Mouse (Mus musculus) spleen, adult 2 months (tissue): ENCODE measurements around the gene Nkx1-2. TPM values are rescaled to one million over a fixed set of nuclear protein-coding genes. Genes with fewer than 3 reads are reported as not detected.

Source experiments
- DNase-seq, 2 experiments: peaks; one replicate each; pipeline versions ENCODE4 v3.0.0 to v3.0.0-alpha.2; 2012 to 2021; ENCODE audit warnings: low spot score in 2 of 2, low read depth in 1 of 2
- H3K27ac ChIP-seq: fragments of 200-500 bp; 2 replicates; pipeline ENCODE4 v1.5.1; 2012; ENCODE audit warnings: low read length, inconsistent platforms; ENCODE audit not compliant: insufficient read depth
- H3K27me3 ChIP-seq: fragments of 200-500 bp; 2 replicates; pipeline ENCODE4 v1.6.1; 2012; ENCODE audit warnings: mild to moderate bottlenecking, moderate library complexity, low read length, inconsistent platforms; ENCODE audit not compliant: control insufficient read depth, insufficient read depth
- H3K36me3 ChIP-seq: fragments of 200-500 bp; 2 replicates; pipeline ENCODE4 v1.6.1; 2012; ENCODE audit warnings: mild to moderate bottlenecking, low read length, inconsistent platforms; ENCODE audit not compliant: control insufficient read depth, insufficient read depth
- H3K4me1 ChIP-seq: fragments of 200-500 bp; 2 replicates; pipeline ENCODE4 v1.6.1; 2011; ENCODE audit warnings: inconsistent platforms; ENCODE audit not compliant: control insufficient read depth, insufficient read depth, insufficient read length
- H3K4me3 ChIP-seq: fragments of 200-500 bp; 2 replicates; pipeline ENCODE4 v1.5.1; 2011; ENCODE audit warnings: mild to moderate bottlenecking, inconsistent platforms; ENCODE audit not compliant: insufficient read depth, insufficient read length; ENCODE audit errors: extremely low read depth
- CTCF ChIP-seq: fragments of 200-500 bp; IDR thresholded peaks from 2 replicates; pipeline ENCODE4 v1.5.1; 2011; ENCODE audit warnings: mild to moderate bottlenecking, inconsistent platforms; ENCODE audit not compliant: insufficient read depth, insufficient read length, insufficient replicate concordance; ENCODE audit errors: extremely low read depth
- POLR2A ChIP-seq: fragments of 200-500 bp; IDR thresholded peaks from 2 replicates; pipeline ENCODE4 v1.6.1; 2011; ENCODE audit warnings: low read depth, low read length, inconsistent platforms
- WGBS: fragments of 180-500 bp; shearing (Covaris S2); methylation state at CpG from one replicate; pipeline ENCODE4 v1.1.7; 2018; 5-methylcytosine and 5-hydroxymethylcytosine counted together
- polyA plus RNA-seq: library from polyadenylated mRNA; depleted of rRNA; stranded (reverse); fragments of >200 nt; gene quantifications from 2 replicates; pipeline ENCODE4 v1.2.3, GENCODE M21; 2012

Gene Nkx1-2
- polyA plus RNA-seq, 1 experiment: 0.19 TPM

GRCm38 (mm10) chr7:132570071-132570470 lies 29.4 kb downstream of the Nkx1-2 start:
- Histone ChIP-seq H3K4me3 (no peak overlapping the region), H3K36me3 (peaks cover 8% of the 10 kb centered on the region), H3K4me1 (peaks cover 6% of the 10 kb centered on the region), H3K27me3 (no peaks in the 10 kb centered on the region), H3K27ac (no peak overlapping the region)
- no peak for DNase-seq
- TF ChIP-seq CTCF (no peak), POLR2A (no peak)
- WGBS: 82% methylated on average over 5 of the region's 5 CpGs

- Histone ChIP-seq H3K36me3 (peaks cover 11% of the 10 kb centered on the region), H3K27me3 (no peaks in the 10 kb centered on the region), H3K4me1 (peaks cover 6% of the 10 kb centered on the region; the same call in 1 of the 2 replicates), H3K4me3 (no peak overlapping the region), H3K27ac (peak overlapping the region; percentile 79)
- TF ChIP-seq POLR2A (no peak; the same call in 1 of the 2 replicates), CTCF (no peak)
- DNase-seq: peak; percentile 59 to 74
- WGBS: 21% methylated on average over 6 of the region's 6 CpGs
These were observed 30.6 kb downstream of the Nkx1-2 start for GRCm38 (mm10) chr7:132568817-132569216.

GRCm38 (mm10) chr7:132565831-132566230 lies 33.6 kb downstream of the Nkx1-2 start:
- WGBS: 83% methylated on average over 1 of the region's 1 CpGs
- Histone ChIP-seq H3K4me3 (no peak overlapping the region), H3K36me3 (peaks cover 35% of the 10 kb centered on the region), H3K27ac (no peak overlapping the region), H3K27me3 (no peaks in the 10 kb centered on the region), H3K4me1 (peaks cover 6% of the 10 kb centered on the region; the same call in 1 of the 2 replicates)
- no peak for DNase-seq
- no peak for TF ChIP-seq POLR2A
- TF ChIP-seq CTCF: no peak

GRCm38 (mm10) chr7:132559138-132559766 lies 40.2 kb downstream of the Nkx1-2 start:
- Histone ChIP-seq H3K4me3 (no peak overlapping the region), H3K36me3 (peaks cover 52% of the 10 kb centered on the region), H3K27me3 (no peaks in the 10 kb centered on the region), H3K4me1 (no peaks in the 10 kb centered on the region), H3K27ac (no peak overlapping the region)
- no peak for DNase-seq
- TF ChIP-seq POLR2A: no peak
- TF ChIP-seq CTCF: no peak
- WGBS: 82% methylated on average over 3 of the region's 3 CpGs

GRCm38 (mm10) chr7:132558141-132558736 lies 41.2 kb downstream of the Nkx1-2 start:
- no peaks in the 10 kb centered on the region for H3K27me3 ChIP-seq
- H3K4me3 ChIP-seq: no peak overlapping the region
- no peak for DNase-seq
- no peaks in the 10 kb centered on the region for H3K4me1 ChIP-seq
- 83% methylated on average over 7 of the region's 7 CpGs for whole genome bisulfite sequencing
- no peak for TF ChIP-seq POLR2A
- no peak for TF ChIP-seq CTCF
- H3K27ac ChIP-seq: no peak overlapping the region
- peaks cover 45% of the 10 kb centered on the region for H3K36me3 ChIP-seq

GRCm38 (mm10) chr7:132556575-132556974 lies 42.9 kb downstream of the Nkx1-2 start:
- Histone ChIP-seq H3K27ac (no peak overlapping the region), H3K4me1 (no peaks in the 10 kb centered on the region), H3K27me3 (no peaks in the 10 kb centered on the region), H3K36me3 (peaks cover 31% of the 10 kb centered on the region), H3K4me3 (no peak overlapping the region)
- DNase-seq: no peak
- 88% methylated on average over 5 of the region's 5 CpGs for WGBS
- no peak for TF ChIP-seq POLR2A
- no peak for TF ChIP-seq CTCF

GRCm38 (mm10) chr7:132555911-132556310 lies 43.5 kb downstream of the Nkx1-2 start:
- Histone ChIP-seq H3K4me3 (no peak overlapping the region), H3K27ac (no peak overlapping the region), H3K4me1 (no peaks in the 10 kb centered on the region), H3K27me3 (no peaks in the 10 kb centered on the region), H3K36me3 (peaks cover 25% of the 10 kb centered on the region)
- TF ChIP-seq POLR2A (no peak), CTCF (no peak)
- no peak for DNase-seq
- 84% methylated on average over 4 of the region's 4 CpGs for WGBS
